Mouse (Mus musculus) embryonic fibroblast, embryonic 13.5 days (primary cell): ENCODE data around the gene Ugt1a8.

Source experiments
- CTCF ChIP-seq: IDR thresholded peaks from 2 replicates; pipeline ENCODE4 v1.5.1; 2011; ENCODE audit warnings: mild to moderate bottlenecking, control low read depth, low read length, moderate library complexity, borderline replicate concordance; ENCODE audit not compliant: insufficient read depth
- POLR2A ChIP-seq: IDR thresholded peaks from 2 replicates; pipeline ENCODE4 v1.6.1; 2011; ENCODE audit warnings: low read depth, mild to moderate bottlenecking, control low read depth, low read length, moderate library complexity

DNA sequence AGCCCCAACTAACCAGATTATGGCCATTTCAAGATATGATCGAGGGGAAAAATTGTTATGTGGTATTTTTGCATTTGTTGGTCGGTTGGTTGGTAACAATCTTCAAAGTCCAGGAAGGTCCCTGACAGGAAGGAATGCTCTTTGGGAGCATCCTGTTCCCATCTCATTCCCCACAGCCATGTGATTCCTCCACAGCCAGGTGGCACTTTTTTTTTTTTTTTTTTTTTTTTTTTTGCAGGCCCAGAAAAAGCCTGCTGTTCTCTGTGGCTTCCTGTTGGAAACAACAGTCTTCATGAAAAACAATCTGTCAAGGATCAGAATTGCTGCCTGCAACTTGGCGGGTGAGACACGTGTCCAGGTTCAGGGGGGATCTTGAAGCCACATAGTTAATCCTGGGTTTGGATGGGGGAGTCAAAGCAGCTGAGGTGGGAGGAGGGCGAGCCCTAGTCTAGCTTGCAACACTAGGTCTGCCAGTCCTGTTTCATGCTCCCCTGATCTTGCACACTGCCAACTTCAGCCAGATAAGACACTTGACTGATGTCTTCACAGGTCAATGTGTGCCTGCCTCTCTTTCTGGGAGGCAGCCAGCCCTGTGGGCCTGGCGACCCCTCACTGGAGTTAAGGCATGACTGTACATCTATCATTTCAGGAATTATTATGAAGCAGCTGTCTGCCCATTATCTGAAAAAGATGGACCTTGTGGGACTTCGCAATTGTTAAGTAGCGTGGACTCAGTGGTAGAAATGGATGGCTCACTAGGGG lies 171.4 kb downstream of the Ugt1a8 start:
- no peak for TF ChIP-seq CTCF
- no peak for TF ChIP-seq POLR2A
